Mouse (Mus musculus) intestine, embryonic 15.5 days (tissue): ENCODE results near the gene Cul1. TPM values are rescaled to one million over a fixed set of nuclear protein-coding genes. Genes with fewer than 3 reads are reported as not detected.
A peak's percentile ranks its signal among the peaks of the same experiment; 100 is the strongest.

Source experiments
- ATAC-seq: fragments of 200-750 bp; cut with Nextera tagmentation; 2 replicates; pipeline ENCODE4 v1.8.0; 2017; ENCODE audit warnings: moderate TSS enrichment, moderate library complexity
- H3K27ac ChIP-seq: fragments of 300-500 bp; sonication (generic); 2 replicates; pipeline ENCODE4 v1.5.1; 2015; ENCODE audit warnings: mild to moderate bottlenecking, inconsistent platforms
- H3K27me3 ChIP-seq: fragments of 300-500 bp; sonication (generic); replicated peaks from 2 replicates; pipeline ENCODE4 v1.6.1; 2015; ENCODE audit warnings: inconsistent platforms
- H3K36me3 ChIP-seq: fragments of 300-500 bp; sonication (generic); 2 replicates; pipeline ENCODE4 v1.6.1; 2015; ENCODE audit warnings: inconsistent platforms
- H3K4me1 ChIP-seq: fragments of 300-500 bp; sonication (generic); replicated peaks from 2 replicates; pipeline ENCODE4 v1.6.1; 2015; ENCODE audit warnings: inconsistent platforms
- H3K4me2 ChIP-seq: fragments of 300-500 bp; sonication (generic); replicated peaks from 2 replicates; pipeline ENCODE4 v1.6.1; 2015; ENCODE audit warnings: mild to moderate bottlenecking, inconsistent platforms
- H3K4me3 ChIP-seq: fragments of 300-500 bp; sonication (generic); replicated peaks from 2 replicates; pipeline ENCODE4 v1.5.1; 2015; ENCODE audit warnings: inconsistent platforms
- H3K9ac ChIP-seq: fragments of 300-500 bp; sonication (generic); 2 replicates; pipeline ENCODE4 v1.6.1; 2015; ENCODE audit warnings: inconsistent platforms
- H3K9me3 ChIP-seq: fragments of 300-500 bp; sonication (generic); 2 replicates; pipeline ENCODE4 v1.6.1; 2016; ENCODE audit warnings: inconsistent platforms
- WGBS: fragments of 180-500 bp; shearing (Covaris S2); methylation state at CpG from one replicate; pipeline ENCODE4 v1.1.7; 2015; 5-methylcytosine and 5-hydroxymethylcytosine counted together
- polyA plus RNA-seq: library from polyadenylated mRNA; unstranded; fragments of >200 nt; fragmentation: Nextera tagmentation; extraction: Ambion mirVana; gene quantifications from 2 replicates; pipeline ENCODE4 v1.2.1, GENCODE M21; 2015

Cul1 gene
- polyA plus RNA-seq, 1 experiment from 2014 or later, result 116 TPM

GRCm38 (mm10) chr6:47520030-47520429 is 66.8 kb downstream of the Cul1 start:
- Histone ChIP-seq H3K4me1 (no peaks in the 10 kb centered on the region), H3K27ac (no peak overlapping the region), H3K4me3 (no peak overlapping the region), H3K9ac (no peak overlapping the region), H3K27me3 (no peaks in the 10 kb centered on the region), H3K36me3 (peaks cover 29% of the 10 kb centered on the region), H3K4me2 (no peak overlapping the region), H3K9me3 (no peaks in the 10 kb centered on the region)
- ATAC-seq, result no peak
- 70% methylated on average over 2 of the region's 2 CpGs for WGBS

- no peak overlapping the region for H3K4me2 ChIP-seq
- no peaks in the 10 kb centered on the region for H3K9me3 ChIP-seq
- 98% methylated on average over 3 of the region's 3 CpGs for WGBS
- H3K27ac ChIP-seq, result no peak overlapping the region
- H3K36me3 ChIP-seq, result peaks cover 27% of the 10 kb centered on the region
- H3K9ac ChIP-seq, result no peak overlapping the region
- no peaks in the 10 kb centered on the region for H3K27me3 ChIP-seq
- no peak for ATAC-seq
- no peaks in the 10 kb centered on the region for H3K4me1 ChIP-seq
- H3K4me3 ChIP-seq, result no peak overlapping the region
Observed at GRCm38 (mm10) chr6:47522431-47522830, 69.2 kb downstream of the Cul1 start.

- Histone ChIP-seq H3K27me3 (no peaks in the 10 kb centered on the region), H3K9ac (no peak overlapping the region), H3K4me2 (no peak overlapping the region), H3K4me1 (no peaks in the 10 kb centered on the region), H3K4me3 (no peak overlapping the region), H3K9me3 (no peaks in the 10 kb centered on the region), H3K36me3 (peaks cover 23% of the 10 kb centered on the region), H3K27ac (no peak overlapping the region)
- no peak for ATAC-seq
- 77% methylated on average over 2 of the region's 2 CpGs for WGBS
Observed at GRCm38 (mm10) chr6:47525041-47525440, 71.8 kb downstream of the Cul1 start.

- H3K27me3 ChIP-seq, result no peaks in the 10 kb centered on the region
- H3K4me3 ChIP-seq, result no peak overlapping the region
- 74% methylated on average over 4 of the region's 4 CpGs for WGBS
- ATAC-seq, result no peak
- H3K4me1 ChIP-seq, result no peaks in the 10 kb centered on the region
- H3K4me2 ChIP-seq, result no peak overlapping the region
- H3K9me3 ChIP-seq, result no peaks in the 10 kb centered on the region
- no peak overlapping the region for H3K9ac ChIP-seq
- no peak overlapping the region for H3K27ac ChIP-seq
- H3K36me3 ChIP-seq, result peaks cover 25% of the 10 kb centered on the region
Observed at GRCm38 (mm10) chr6:47526446-47526845, 73.2 kb downstream of the Cul1 start.

- peaks cover 29% of the 10 kb centered on the region for H3K36me3 ChIP-seq
- H3K4me2 ChIP-seq, result no peak overlapping the region
- H3K4me1 ChIP-seq, result no peaks in the 10 kb centered on the region
- H3K9me3 ChIP-seq, result no peaks in the 10 kb centered on the region
- H3K27me3 ChIP-seq, result no peaks in the 10 kb centered on the region
- no peak overlapping the region for H3K9ac ChIP-seq
- H3K27ac ChIP-seq, result no peak overlapping the region
- H3K4me3 ChIP-seq, result no peak overlapping the region
- ATAC-seq, result peak; percentile 66; the same call in 1 of the 2 replicates
- WGBS, result 45% methylated on average over 2 of the region's 2 CpGs
Observed at GRCm38 (mm10) chr6:47527129-47527528, 73.9 kb downstream of the Cul1 start.

GRCm38 (mm10) chr6:47527655-47528054 is 74.5 kb downstream of the Cul1 start:
- 72% methylated on average over 1 of the region's 1 CpGs for WGBS
- Histone ChIP-seq H3K4me1 (no peaks in the 10 kb centered on the region), H3K4me2 (no peak overlapping the region), H3K4me3 (no peak overlapping the region), H3K9ac (no peak overlapping the region), H3K27ac (no peak overlapping the region), H3K27me3 (no peaks in the 10 kb centered on the region), H3K9me3 (no peaks in the 10 kb centered on the region), H3K36me3 (peaks cover 27% of the 10 kb centered on the region)
- peak; percentile 35; the same call in 1 of the 2 replicates for ATAC-seq

GRCm38 (mm10) chr6:47532547-47532946 is 79.3 kb downstream of the Cul1 start:
- Histone ChIP-seq H3K4me3 (no peak overlapping the region), H3K9ac (no peak overlapping the region), H3K36me3 (peaks cover 12% of the 10 kb centered on the region; the same call in 1 of the 2 replicates), H3K9me3 (no peaks in the 10 kb centered on the region), H3K27ac (no peak overlapping the region), H3K4me2 (no peak overlapping the region), H3K27me3 (no peaks in the 10 kb centered on the region), H3K4me1 (no peaks in the 10 kb centered on the region)
- ATAC-seq, result no peak
- 74% methylated on average over 1 of the region's 1 CpGs for WGBS

- Histone ChIP-seq H3K4me1 (no peaks in the 10 kb centered on the region), H3K36me3 (peaks cover 11% of the 10 kb centered on the region), H3K4me2 (no peak overlapping the region), H3K27me3 (no peaks in the 10 kb centered on the region), H3K9me3 (no peaks in the 10 kb centered on the region), H3K4me3 (no peak overlapping the region), H3K27ac (no peak overlapping the region), H3K9ac (no peak overlapping the region)
- WGBS, result 90% methylated on average over 5 of the region's 5 CpGs
- ATAC-seq, result no peak
Observed at GRCm38 (mm10) chr6:47535333-47535732, 82.1 kb downstream of the Cul1 start.

- H3K9me3 ChIP-seq, result no peaks in the 10 kb centered on the region
- no peak overlapping the region for H3K4me3 ChIP-seq
- 83% methylated on average over 4 of the region's 4 CpGs for WGBS
- ATAC-seq, result no peak
- H3K36me3 ChIP-seq, result peaks cover 8% of the 10 kb centered on the region
- no peaks in the 10 kb centered on the region for H3K27me3 ChIP-seq
- no peak overlapping the region for H3K9ac ChIP-seq
- no peak overlapping the region for H3K4me2 ChIP-seq
- H3K27ac ChIP-seq, result no peak overlapping the region
- H3K4me1 ChIP-seq, result no peaks in the 10 kb centered on the region
Observed at GRCm38 (mm10) chr6:47552280-47552679, 99.1 kb downstream of the Cul1 start.

GRCm38 (mm10) chr6:47559287-47559686 is 106.1 kb downstream of the Cul1 start:
- Histone ChIP-seq H3K27me3 (no peaks in the 10 kb centered on the region), H3K9ac (no peak overlapping the region), H3K27ac (no peak overlapping the region), H3K4me1 (no peaks in the 10 kb centered on the region), H3K4me3 (no peak overlapping the region), H3K36me3 (no peaks in the 10 kb centered on the region; the same call in none of the 2 replicates), H3K4me2 (no peak overlapping the region), H3K9me3 (no peaks in the 10 kb centered on the region)
- WGBS, result 86% methylated on average over 2 of the region's 2 CpGs
- ATAC-seq, result no peak

- Histone ChIP-seq H3K27me3 (no peaks in the 10 kb centered on the region), H3K27ac (no peak overlapping the region), H3K36me3 (no peaks in the 10 kb centered on the region; the same call in none of the 2 replicates), H3K4me2 (no peak overlapping the region), H3K4me1 (no peaks in the 10 kb centered on the region), H3K9ac (no peak overlapping the region), H3K9me3 (no peaks in the 10 kb centered on the region), H3K4me3 (no peak overlapping the region)
- no peak for ATAC-seq
Observed at GRCm38 (mm10) chr6:47560407-47560806, 107.2 kb downstream of the Cul1 start.

- Histone ChIP-seq H3K27ac (no peak overlapping the region), H3K9me3 (no peaks in the 10 kb centered on the region), H3K27me3 (no peaks in the 10 kb centered on the region), H3K4me3 (no peak overlapping the region), H3K36me3 (no peaks in the 10 kb centered on the region; the same call in none of the 2 replicates), H3K9ac (no peak overlapping the region), H3K4me2 (no peak overlapping the region), H3K4me1 (no peaks in the 10 kb centered on the region)
- ATAC-seq, result no peak
- WGBS, result 68% methylated on average over 2 of the region's 2 CpGs
Observed at GRCm38 (mm10) chr6:47560846-47561245, 107.6 kb downstream of the Cul1 start.

- 82% methylated on average over 5 of the region's 5 CpGs for WGBS
- no peaks in the 10 kb centered on the region for H3K4me1 ChIP-seq
- H3K4me3 ChIP-seq, result no peak overlapping the region
- no peak overlapping the region for H3K27ac ChIP-seq
- H3K27me3 ChIP-seq, result no peaks in the 10 kb centered on the region
- no peaks in the 10 kb centered on the region; the same call in 1 of the 2 replicates for H3K36me3 ChIP-seq
- no peak overlapping the region for H3K9ac ChIP-seq
- ATAC-seq, result no peak
- no peaks in the 10 kb centered on the region for H3K9me3 ChIP-seq
- H3K4me2 ChIP-seq, result no peak overlapping the region
Observed at GRCm38 (mm10) chr6:47561426-47561825, 108.2 kb downstream of the Cul1 start.
